Mouse (Mus musculus) lung, embryonic 14.5 days (tissue): ENCODE measurements around the gene Adora2b. TPM values are rescaled to one million over a fixed set of nuclear protein-coding genes. Genes with fewer than 3 reads are reported as not detected.
A peak's percentile ranks its signal among the peaks of the same experiment; 100 is the strongest.
"Not testable (repeated sequence)": the region's sequence is repeated elsewhere in the genome, so short reads cannot be mapped to it uniquely, and the experiment has no call there.

Source experiments
- ATAC-seq: fragments of 200-750 bp; cut with Nextera tagmentation; 2 replicates; pipeline ENCODE4 v1.8.0; 2017; ENCODE audit warnings: mild to moderate bottlenecking, moderate TSS enrichment, moderate library complexity; ENCODE audit not compliant: insufficient read depth
- DNase-seq: peaks from one replicate; pipeline ENCODE4 v3.0.0-alpha.2; 2015
- H3K27ac ChIP-seq: fragments of 300-500 bp; sonication (generic); 2 replicates; pipeline ENCODE4 v1.5.1; 2014; ENCODE audit warnings: low read depth, mild to moderate bottlenecking, moderate library complexity
- H3K27me3 ChIP-seq: fragments of 300-500 bp; sonication (generic); 2 replicates; pipeline ENCODE4 v1.6.1; 2014; ENCODE audit warnings: low read length, control low read depth; ENCODE audit not compliant: insufficient read depth
- H3K36me3 ChIP-seq: fragments of 300-500 bp; sonication (generic); 2 replicates; pipeline ENCODE4 v1.6.1; 2014; ENCODE audit warnings: control low read depth; ENCODE audit not compliant: insufficient read depth
- H3K4me1 ChIP-seq: fragments of 300-500 bp; sonication (generic); 2 replicates; pipeline ENCODE4 v1.6.1; 2014; ENCODE audit warnings: antibody characterized with exemption, control low read depth; ENCODE audit not compliant: insufficient read depth
- H3K4me2 ChIP-seq: fragments of 300-500 bp; sonication (generic); 2 replicates; pipeline ENCODE4 v1.6.1; 2014; ENCODE audit warnings: mild to moderate bottlenecking
- H3K4me3 ChIP-seq: fragments of 300-500 bp; sonication (generic); 2 replicates; pipeline ENCODE4 v1.5.1; 2014; ENCODE audit warnings: low read depth, low read length
- H3K9ac ChIP-seq: fragments of 300-500 bp; sonication (generic); 2 replicates; pipeline ENCODE4 v1.6.1; 2014
- H3K9me3 ChIP-seq: fragments of 300-500 bp; sonication (generic); 2 replicates; pipeline ENCODE4 v1.6.1; 2016; ENCODE audit warnings: low read depth, low read length, control low read depth
- CTCF ChIP-seq: IDR thresholded peaks from 2 replicates; pipeline ENCODE4 v1.5.1; 2016; ENCODE audit warnings: antibody characterized with exemption, low read depth
- WGBS: fragments of 180-500 bp; shearing (Covaris S2); extraction: QIAGEN DNeasy Blood & Tissue Kit; methylation state at CpG from one replicate; pipeline ENCODE4 v1.1.7; 2014; 5-methylcytosine and 5-hydroxymethylcytosine counted together
- polyA plus RNA-seq: library from polyadenylated mRNA; unstranded; fragments of >200 nt; fragmentation: Nextera tagmentation; extraction: Ambion mirVana; gene quantifications from 2 replicates; pipeline ENCODE4 v1.2.1, GENCODE M21; 2014

Gene Adora2b
- polyA plus RNA-seq, 1 experiment from 2014 or later = 2.0 TPM

GRCm38 (mm10) chr11:62277086-62277485, 28.3 kb downstream of the Adora2b start:
- H3K9ac ChIP-seq = peak overlapping the region; percentile 23; the same call in 1 of the 2 replicates
- no peak for TF ChIP-seq CTCF
- DNase-seq (no peak), ATAC-seq (no peak)
- no peak overlapping the region for H3K4me3 ChIP-seq
- H3K27ac ChIP-seq = no peak overlapping the region
- no peak overlapping the region for H3K4me2 ChIP-seq
- H3K27me3 ChIP-seq = no peaks in the 10 kb centered on the region
- WGBS = 33% methylated on average over 8 of the region's 8 CpGs
- no peaks in the 10 kb centered on the region for H3K36me3 ChIP-seq
- H3K9me3 ChIP-seq = no peaks in the 10 kb centered on the region
- H3K4me1 ChIP-seq = no peaks in the 10 kb centered on the region

- Histone ChIP-seq H3K27me3 (no peaks in the 10 kb centered on the region), H3K9ac (no peak overlapping the region), H3K36me3 (no peaks in the 10 kb centered on the region), H3K4me2 (no peak overlapping the region), H3K4me1 (no peaks in the 10 kb centered on the region), H3K4me3 (no peak overlapping the region), H3K9me3 (no peaks in the 10 kb centered on the region), H3K27ac (no peak overlapping the region)
- DNase-seq (peak; percentile 88), ATAC-seq (no peak)
- 5% methylated on average over 5 of the region's 5 CpGs for WGBS
- TF ChIP-seq CTCF = peak; percentile 89
Measured at GRCm38 (mm10) chr11:62278027-62278426, 29.2 kb downstream of the Adora2b start.

- peak; percentile 95 for ATAC-seq
- Histone ChIP-seq H3K36me3 (peaks cover 12% of the 10 kb centered on the region), H3K4me1 (no peaks in the 10 kb centered on the region), H3K27me3 (no peaks in the 10 kb centered on the region), H3K9ac (peak within 1 kb of the TSS; percentile 84), H3K9me3 (no peaks in the 10 kb centered on the region), H3K4me2 (peak within 1 kb of the TSS; percentile 81), H3K27ac (peak within 1 kb of the TSS; percentile 88), H3K4me3 (peak within 1 kb of the TSS; percentile 91)
- under 1% methylated on average over 68 of the region's 68 CpGs for WGBS
- peak; percentile 96 for DNase-seq
- TF ChIP-seq CTCF = peak; percentile 81
Measured at GRCm38 (mm10) chr11:62280675-62281600, 32.2 kb downstream of the Adora2b start, which contains the start of the genes Zswim7 and Ttc19. TSS of gene Zswim7 (minus strand) at chr11:62281375. TSS of gene Ttc19 (plus strand) at chr11:62281473.

GRCm38 (mm10) chr11:62281601-62281997, 32.8 kb downstream of the Adora2b start:
- under 1% methylated on average over 51 of the region's 57 CpGs for WGBS
- Histone ChIP-seq H3K4me1 (no peaks in the 10 kb centered on the region), H3K4me3 (peak overlapping the region; percentile 91), H3K9me3 (no peaks in the 10 kb centered on the region), H3K9ac (peak overlapping the region; percentile 84), H3K4me2 (peak overlapping the region; percentile 81), H3K27ac (peak overlapping the region; percentile 88), H3K27me3 (no peaks in the 10 kb centered on the region), H3K36me3 (peaks cover 16% of the 10 kb centered on the region)
- peak; percentile 80 for DNase-seq
- peak; percentile 71 for ATAC-seq
- TF ChIP-seq CTCF = no peak

- H3K4me1 ChIP-seq, H3K9me3 ChIP-seq, ATAC-seq, DNase-seq, H3K4me2 ChIP-seq, H3K27me3 ChIP-seq, H3K9ac ChIP-seq, H3K27ac ChIP-seq, H3K4me3 ChIP-seq: not testable (repeated sequence)
- WGBS = 72% methylated on average over 3 of the region's 3 CpGs
- peaks cover 28% of the 10 kb centered on the region for H3K36me3 ChIP-seq
Measured at GRCm38 (mm10) chr11:62284020-62284419, 35.2 kb downstream of the Adora2b start.

- H3K9ac ChIP-seq = no peak overlapping the region
- no peak for TF ChIP-seq CTCF
- no peaks in the 10 kb centered on the region for H3K4me1 ChIP-seq
- peaks cover 33% of the 10 kb centered on the region for H3K36me3 ChIP-seq
- no peaks in the 10 kb centered on the region for H3K9me3 ChIP-seq
- DNase-seq (no peak), ATAC-seq (no peak)
- no peak overlapping the region for H3K4me3 ChIP-seq
- H3K27me3 ChIP-seq = no peaks in the 10 kb centered on the region
- WGBS = 86% methylated on average over 8 of the region's 8 CpGs
- H3K4me2 ChIP-seq = no peak overlapping the region
- no peak overlapping the region for H3K27ac ChIP-seq
Measured at GRCm38 (mm10) chr11:62285020-62285419, 36.2 kb downstream of the Adora2b start.

- H3K9me3 ChIP-seq = no peaks in the 10 kb centered on the region
- ATAC-seq (no peak), DNase-seq (no peak)
- H3K4me1 ChIP-seq = no peaks in the 10 kb centered on the region
- no peak overlapping the region for H3K4me2 ChIP-seq
- no peak for TF ChIP-seq CTCF
- H3K27ac ChIP-seq = no peak overlapping the region
- H3K4me3 ChIP-seq = no peak overlapping the region
- H3K36me3 ChIP-seq = peaks cover 33% of the 10 kb centered on the region
- no peaks in the 10 kb centered on the region for H3K27me3 ChIP-seq
- 93% methylated on average over 1 of the region's 1 CpGs for WGBS
- no peak overlapping the region for H3K9ac ChIP-seq
Measured at GRCm38 (mm10) chr11:62287700-62288099, 38.9 kb downstream of the Adora2b start.
